In the genomic region with DNA sequence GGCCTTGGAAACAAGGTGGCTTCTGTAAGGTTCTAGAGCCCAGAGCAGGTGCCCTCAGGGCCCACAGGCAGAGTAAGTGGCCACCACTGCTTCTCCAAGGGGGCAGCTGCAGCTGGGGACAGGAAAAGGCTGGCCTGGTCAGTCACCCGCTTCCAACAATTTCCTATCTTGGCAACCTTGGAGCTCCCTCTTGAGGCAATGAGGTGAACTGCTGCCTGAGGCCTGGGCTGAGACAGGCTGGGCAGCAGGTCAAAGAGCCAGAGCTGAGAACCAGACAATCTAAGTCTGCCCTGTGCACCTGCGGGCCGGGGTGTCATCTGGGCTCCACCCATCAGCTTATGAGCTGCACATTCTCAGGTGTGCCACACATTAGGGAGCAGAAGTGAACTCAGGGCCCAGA, we compare ENCODE assay signal across 1 mouse cellular context.
TF ChIP-seq lines count a peak whose summit lies in the region.

No protein-coding gene starts in this region.

TF ChIP-seq in CH12.LX, 34 proteins besides CTCF, POLR2A, EP300 and RAD21:
- TF ChIP-seq ELF1 (IDR thresholded peaks at IDR 0.05; ENCODE audit: low read depth, low read length) (0 out of 2 replicates have a peak, but pooled peaks have one; percentile 7), JUN (IDR thresholded peaks at IDR 0.05; ENCODE audit: insufficient read depth, low read depth, low read length) (no peak), USF1 (IDR thresholded peaks at IDR 0.05; ENCODE audit: low read depth, low read length) (no peak), HCFC1 (IDR thresholded peaks at IDR 0.05; ENCODE audit: low read depth, low read length) (no peak), NELFE (IDR thresholded peaks at IDR 0.05; ENCODE audit: low read depth, low read length) (peak; percentile 24; the same call in 1 of the 2 replicates), IRF4 (IDR thresholded peaks at IDR 0.05; ENCODE audit: low read depth, low read length) (no peak; the same call in 1 of the 2 replicates), SMC3 (IDR thresholded peaks at IDR 0.05; ENCODE audit: low read depth, low read length) (peak; percentile 94), ZC3H11A (IDR thresholded peaks at IDR 0.05; ENCODE audit: low read depth, low read length) (peak; percentile 62), CHD1 (IDR thresholded peaks at IDR 0.05; ENCODE audit: low read depth, low read length) (no peak)
